Mouse (Mus musculus): ENCODE results near the gene Reg4.

GRCm38 (mm10) chr3:98249833-98250448, 28.0 kb downstream of the Reg4 start:
- TF ChIP-seq GATA1 (IDR thresholded peaks at IDR 0.05; ENCODE audit: low read length) (no peak), TAL1 (IDR thresholded peaks at IDR 0.05; ENCODE audit: low read length) (no peak)

Data from erythroblast, embryonic 14.5 days (primary cell).